Mouse (Mus musculus): ENCODE results near the gene Ache. TPM values are rescaled to one million over a fixed set of nuclear protein-coding genes. Genes with fewer than 3 reads are reported as not detected.
A peak's percentile ranks its signal among the peaks of the same experiment; 100 is the strongest.

Gene Ache
- total and polyA plus RNA-seq, 2 experiments = 0.28 to 0.55 TPM

DNA sequence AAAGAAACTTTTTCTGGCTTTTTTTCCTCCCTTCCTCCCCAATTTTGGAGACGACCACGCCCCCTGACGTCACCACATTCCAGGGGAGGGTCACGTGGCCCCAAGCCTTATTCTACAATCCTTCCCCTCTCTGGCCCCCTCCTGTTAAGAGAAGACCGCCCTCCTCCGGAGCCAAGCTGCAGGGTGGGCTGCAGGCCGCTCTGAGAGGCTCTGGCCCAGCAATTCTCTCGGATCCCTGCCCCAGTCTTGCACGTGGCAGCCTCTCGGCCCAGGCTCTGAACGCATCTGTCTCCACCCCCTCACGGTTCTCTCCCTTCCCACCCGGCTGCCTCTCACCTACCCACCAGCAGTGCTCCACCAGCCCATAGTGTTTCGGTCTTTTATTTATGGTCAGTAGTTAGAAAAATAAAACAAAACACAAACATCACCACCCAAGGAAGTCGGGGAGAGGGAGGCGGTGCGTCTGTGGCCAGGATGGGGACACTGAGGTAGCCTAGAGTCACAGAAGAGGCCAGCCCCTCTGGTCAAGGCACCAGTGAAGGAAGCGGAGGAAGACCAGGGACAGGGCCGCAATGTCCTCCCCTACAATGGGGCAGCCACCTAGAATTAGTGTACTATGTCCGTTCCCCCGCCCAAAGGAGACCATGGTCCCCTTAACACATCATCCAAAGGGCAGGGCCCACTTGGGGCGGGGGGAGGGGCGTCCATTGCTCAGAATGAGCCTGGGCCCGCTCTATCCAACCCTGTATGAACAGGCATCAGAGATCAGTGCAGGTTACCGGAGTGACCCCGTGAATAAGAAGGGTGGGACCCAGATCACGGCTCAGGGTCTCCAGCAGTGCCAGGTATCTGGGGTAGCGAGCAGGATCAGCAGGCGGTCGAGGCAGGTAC, 27.1 kb downstream of the Ache start, which contains the start of gene Trip6:
Gene Trip6, minus strand, starts transcription at position 212 of the 891 bp plus-strand sequence.
- DNase-seq (ENCODE audit: extremely low read depth, low read depth, low spot score) = peak; percentile 58
- H3K4me1 ChIP-seq (ENCODE audit: control insufficient read depth, insufficient read depth, low read length) = peaks cover 11% of the 10 kb centered on the region; the same call in 1 of the 2 replicates

DNA sequence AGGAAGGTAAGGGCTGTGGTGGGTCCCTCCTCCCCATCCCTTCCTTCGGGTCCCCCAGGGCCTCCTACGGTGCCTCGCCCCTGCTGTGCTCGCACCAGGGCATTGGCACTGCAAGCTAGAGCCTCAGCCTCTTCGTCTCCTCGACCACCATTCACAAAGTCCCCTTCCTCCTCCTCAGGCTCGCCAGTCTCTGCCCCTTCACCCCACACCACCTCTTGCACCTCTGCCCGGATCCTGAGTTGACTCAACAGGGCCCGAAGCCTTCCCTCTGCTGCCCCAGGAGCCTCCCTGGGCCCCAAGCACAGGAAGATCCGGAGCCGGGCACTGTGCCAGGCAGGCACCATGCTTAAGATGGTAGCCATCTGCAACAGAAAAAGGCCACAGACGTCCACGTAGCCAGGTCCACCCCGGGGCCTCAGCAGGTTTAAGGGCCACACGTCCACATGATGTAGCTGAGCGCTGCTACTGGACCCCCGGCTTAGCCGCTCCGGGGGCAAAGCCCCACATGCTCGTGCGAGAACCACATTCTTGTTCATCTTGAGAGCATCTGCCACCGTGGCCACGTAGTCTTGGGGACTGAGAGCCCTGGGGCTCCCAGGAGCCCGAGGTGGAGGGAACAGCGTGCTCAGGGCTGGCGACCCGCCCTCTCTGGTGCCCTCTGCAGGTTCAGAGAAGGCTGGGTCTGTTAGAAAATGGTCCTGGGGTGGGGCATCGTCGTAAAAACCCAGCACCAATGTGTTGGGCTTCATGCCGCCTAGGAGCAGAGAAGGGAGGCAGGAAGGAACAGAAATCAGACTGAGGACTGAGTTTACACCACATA, 28.0 kb downstream of the Ache start:
- H3K4me3 ChIP-seq (ENCODE audit: insufficient read depth, low read depth, low read length) = no peak overlapping the region
- no peak overlapping the region for H3K9ac ChIP-seq (ENCODE audit: low read depth, low read length)
- TF ChIP-seq POLR2A (IDR thresholded peaks at IDR 0.05; ENCODE audit: extremely low read depth, insufficient read depth, low read length) = no peak
- TF ChIP-seq CTCF (IDR thresholded peaks at IDR 0.05; ENCODE audit: low read depth, low read length) = peak; percentile 56
- peaks cover 11% of the 10 kb centered on the region; the same call in 1 of the 2 replicates for H3K4me1 ChIP-seq (ENCODE audit: control insufficient read depth, insufficient read depth, low read length)
- peaks cover 11% of the 10 kb centered on the region; the same call in 1 of the 2 replicates for H3K79me2 ChIP-seq (ENCODE audit: control insufficient read depth, insufficient read depth, low read length)
- H3K27me3 ChIP-seq (ENCODE audit: control insufficient read depth, insufficient read depth, low read length) = no peaks in the 10 kb centered on the region
- no peak for DNase-seq (ENCODE audit: extremely low read depth, low read depth, low spot score)
- no peak overlapping the region for H3K27ac ChIP-seq (replicated peaks; ENCODE audit: insufficient read depth, low read depth, low read length)
- H3K36me3 ChIP-seq (ENCODE audit: control insufficient read depth, insufficient read depth, low read length) = 0 out of 2 replicates have a peak, but pooled peaks cover 1% of the 10 kb centered on the region
- WGBS = 67% methylated on average over 30 of the region's 30 CpGs

More for the DNA sequence above, 27.1 kb downstream of the Ache start, which contains the start of gene Trip6:
- H3K27ac ChIP-seq (replicated peaks; ENCODE audit: insufficient read depth, low read depth, low read length) = peak within 1 kb of the TSS; percentile 68
- peak within 1 kb of the TSS; percentile 88 for H3K9ac ChIP-seq (ENCODE audit: low read depth, low read length)
- 35% methylated on average over 30 of the region's 30 CpGs for whole genome bisulfite sequencing
- H3K79me2 ChIP-seq (ENCODE audit: control insufficient read depth, insufficient read depth, low read length) = peaks cover 11% of the 10 kb centered on the region; the same call in 1 of the 2 replicates
- H3K27me3 ChIP-seq (ENCODE audit: control insufficient read depth, insufficient read depth, low read length) = no peaks in the 10 kb centered on the region
- H3K36me3 ChIP-seq (ENCODE audit: control insufficient read depth, insufficient read depth, low read length) = no peaks in the 10 kb centered on the region
- TF ChIP-seq CTCF (IDR thresholded peaks at IDR 0.05; ENCODE audit: low read depth, low read length) (no peak), POLR2A (IDR thresholded peaks at IDR 0.05; ENCODE audit: extremely low read depth, insufficient read depth, low read length) (no peak)
- peak within 1 kb of the TSS; percentile 74 for H3K4me3 ChIP-seq (ENCODE audit: insufficient read depth, low read depth, low read length)

DNA sequence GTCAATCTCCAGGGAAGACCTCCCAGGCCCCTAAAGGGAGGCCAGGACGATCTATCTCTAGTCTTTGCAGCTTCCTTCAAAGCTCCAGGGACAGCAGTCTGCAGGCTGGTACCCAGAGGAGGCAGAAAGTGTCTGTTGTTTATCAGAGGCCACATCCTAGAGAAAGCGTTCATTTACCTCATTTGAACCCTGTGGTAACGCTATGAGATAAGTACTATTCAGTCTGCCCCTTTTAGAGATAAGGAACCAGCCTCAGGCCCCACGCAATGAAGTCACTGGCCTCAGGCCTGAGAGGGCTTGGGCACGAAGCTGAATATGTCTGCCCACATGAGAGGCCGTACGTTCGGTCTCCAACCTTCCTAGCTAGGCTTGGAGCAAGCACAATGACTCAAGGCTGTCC, 30.0 kb downstream of the Ache start:
- peaks cover 11% of the 10 kb centered on the region; the same call in 1 of the 2 replicates for H3K4me1 ChIP-seq (ENCODE audit: control insufficient read depth, insufficient read depth, low read length)
- no peak for DNase-seq (ENCODE audit: extremely low read depth, low read depth, low spot score)
- WGBS = 87% methylated on average over 8 of the region's 8 CpGs

DNA sequence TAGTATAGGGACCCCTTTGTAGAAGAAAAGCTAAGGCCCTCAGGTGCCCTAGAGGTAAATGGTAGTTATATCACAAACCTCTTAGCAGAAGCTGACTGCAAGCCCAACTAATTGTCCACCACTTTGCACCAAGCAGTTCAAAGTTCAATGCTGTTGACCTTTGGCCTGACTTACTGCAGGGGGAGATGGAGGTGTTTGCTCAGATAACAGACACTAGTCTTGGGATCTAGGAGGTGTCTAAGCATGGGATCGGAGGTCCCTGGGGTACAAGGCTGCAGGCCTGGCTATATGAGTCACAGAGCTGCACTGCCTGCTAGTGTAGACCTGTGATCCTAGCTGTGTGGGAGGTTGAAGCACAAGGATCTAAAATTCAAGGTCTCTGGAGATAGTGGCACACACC, 31.3 kb downstream of the Ache start:
- H3K9ac ChIP-seq (ENCODE audit: low read depth, low read length) = no peak overlapping the region
- no peak overlapping the region for H3K4me3 ChIP-seq (ENCODE audit: insufficient read depth, low read depth, low read length)
- DNase-seq (ENCODE audit: extremely low read depth, low read depth, low spot score) = peak; percentile 33
- no peaks in the 10 kb centered on the region for H3K27me3 ChIP-seq (ENCODE audit: control insufficient read depth, insufficient read depth, low read length)
- TF ChIP-seq CTCF (IDR thresholded peaks at IDR 0.05; ENCODE audit: low read depth, low read length) = no peak
- TF ChIP-seq POLR2A (IDR thresholded peaks at IDR 0.05; ENCODE audit: extremely low read depth, insufficient read depth, low read length) = no peak
- 52% methylated on average over 1 of the region's 1 CpGs for WGBS
- H3K36me3 ChIP-seq (ENCODE audit: control insufficient read depth, insufficient read depth, low read length) = peaks cover 6% of the 10 kb centered on the region; the same call in 1 of the 2 replicates
- H3K79me2 ChIP-seq (ENCODE audit: control insufficient read depth, insufficient read depth, low read length) = peaks cover 3% of the 10 kb centered on the region; the same call in 1 of the 2 replicates
- H3K27ac ChIP-seq (replicated peaks; ENCODE audit: insufficient read depth, low read depth, low read length) = no peak overlapping the region
- H3K4me1 ChIP-seq (ENCODE audit: control insufficient read depth, insufficient read depth, low read length) = peaks cover 6% of the 10 kb centered on the region; the same call in 1 of the 2 replicates

More for the DNA sequence above, 30.0 kb downstream of the Ache start:
- peaks cover 11% of the 10 kb centered on the region; the same call in 1 of the 2 replicates for H3K79me2 ChIP-seq (ENCODE audit: control insufficient read depth, insufficient read depth, low read length)
- no peak overlapping the region for H3K9ac ChIP-seq (ENCODE audit: low read depth, low read length)
- no peak overlapping the region for H3K4me3 ChIP-seq (ENCODE audit: insufficient read depth, low read depth, low read length)
- no peaks in the 10 kb centered on the region for H3K27me3 ChIP-seq (ENCODE audit: control insufficient read depth, insufficient read depth, low read length)
- no peak overlapping the region for H3K27ac ChIP-seq (replicated peaks; ENCODE audit: insufficient read depth, low read depth, low read length)
- peaks cover 6% of the 10 kb centered on the region; the same call in 1 of the 2 replicates for H3K36me3 ChIP-seq (ENCODE audit: control insufficient read depth, insufficient read depth, low read length)
- TF ChIP-seq POLR2A (IDR thresholded peaks at IDR 0.05; ENCODE audit: extremely low read depth, insufficient read depth, low read length) = no peak
- no peak for TF ChIP-seq CTCF (IDR thresholded peaks at IDR 0.05; ENCODE audit: low read depth, low read length)

DNA sequence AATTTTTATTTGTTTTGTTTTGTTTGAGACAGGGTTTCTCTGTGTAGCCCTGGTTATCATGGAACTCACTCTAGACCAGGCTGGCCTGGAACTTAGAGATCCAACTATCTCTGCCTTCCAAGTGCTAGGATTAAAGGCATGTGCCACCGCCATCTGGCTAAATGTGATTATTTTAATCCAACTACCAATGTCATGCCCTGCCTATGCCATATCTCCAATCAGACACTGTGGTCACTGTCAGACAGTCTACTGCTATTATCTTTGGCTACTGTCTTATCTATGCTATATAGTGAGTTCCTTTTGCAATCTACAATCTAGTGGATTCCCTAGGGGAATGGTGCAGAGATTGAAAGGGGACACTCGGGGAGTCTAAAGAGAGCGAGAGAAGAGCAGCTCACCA, 33.7 kb downstream of the Ache start:
- TF ChIP-seq POLR2A (IDR thresholded peaks at IDR 0.05; ENCODE audit: extremely low read depth, insufficient read depth, low read length) (no peak), CTCF (IDR thresholded peaks at IDR 0.05; ENCODE audit: low read depth, low read length) (no peak)
- WGBS = 96% methylated on average over 3 of the region's 3 CpGs
- H3K9ac ChIP-seq (ENCODE audit: low read depth, low read length) = no peak overlapping the region
- H3K36me3 ChIP-seq (ENCODE audit: control insufficient read depth, insufficient read depth, low read length) = peaks cover 6% of the 10 kb centered on the region; the same call in 1 of the 2 replicates
- H3K27me3 ChIP-seq (ENCODE audit: control insufficient read depth, insufficient read depth, low read length) = no peaks in the 10 kb centered on the region
- no peaks in the 10 kb centered on the region for H3K79me2 ChIP-seq (ENCODE audit: control insufficient read depth, insufficient read depth, low read length)
- H3K4me1 ChIP-seq (ENCODE audit: control insufficient read depth, insufficient read depth, low read length) = peaks cover 6% of the 10 kb centered on the region; the same call in 1 of the 2 replicates
- H3K27ac ChIP-seq (replicated peaks; ENCODE audit: insufficient read depth, low read depth, low read length) = no peak overlapping the region
- H3K4me3 ChIP-seq (ENCODE audit: insufficient read depth, low read depth, low read length) = no peak overlapping the region
- DNase-seq (ENCODE audit: extremely low read depth, low read depth, low spot score) = no peak

All from liver, adult 2 months (tissue).